Mouse (Mus musculus) small intestine, adult 2 months (tissue): Measurements from ENCODE around the gene Scpep1. TPM values are rescaled to one million over a fixed set of nuclear protein-coding genes. Genes with fewer than 3 reads are reported as not detected.
A peak's percentile ranks its signal among the peaks of the same experiment; 100 is the strongest.

ENCODE experiments used
- H3K27ac ChIP-seq: fragments of 200-500 bp; 2 replicates; pipeline ENCODE4 v1.5.1; 2012; ENCODE audit warnings: low read depth, low read length, control low read depth, inconsistent platforms; ENCODE audit not compliant: insufficient read depth
- H3K27me3 ChIP-seq: fragments of 200-500 bp; 2 replicates; pipeline ENCODE4 v1.6.1; 2012; ENCODE audit warnings: mild to moderate bottlenecking, moderate library complexity, low read length, inconsistent platforms; ENCODE audit not compliant: control insufficient read depth, insufficient read depth
- H3K36me3 ChIP-seq: fragments of 200-500 bp; 2 replicates; pipeline ENCODE4 v1.6.1; 2012; ENCODE audit warnings: mild to moderate bottlenecking, low read length, control low read depth, inconsistent platforms; ENCODE audit not compliant: control insufficient read depth, insufficient read depth
- H3K4me1 ChIP-seq: fragments of 200-500 bp; 2 replicates; pipeline ENCODE4 v1.6.1; 2012; ENCODE audit warnings: low read length, inconsistent platforms, mixed read lengths; ENCODE audit not compliant: control insufficient read depth, insufficient read depth, insufficient read length
- H3K4me3 ChIP-seq: fragments of 200-500 bp; 2 replicates; pipeline ENCODE4 v1.5.1; 2012; ENCODE audit warnings: low read depth, mild to moderate bottlenecking, control low read depth, inconsistent platforms, low read length, moderate library complexity
- CTCF ChIP-seq: fragments of 200-500 bp; IDR thresholded peaks from 2 replicates; pipeline ENCODE4 v1.5.1; 2012; ENCODE audit warnings: low read depth, mild to moderate bottlenecking, control low read depth, inconsistent platforms, low read length, moderate library complexity, mixed read lengths; ENCODE audit not compliant: insufficient replicate concordance, insufficient read length; ENCODE audit errors: extremely low read depth
- POLR2A ChIP-seq: fragments of 200-500 bp; IDR thresholded peaks from 2 replicates; pipeline ENCODE4 v1.6.1; 2012; ENCODE audit warnings: low read depth, mild to moderate bottlenecking, control low read depth, inconsistent platforms, low read length, moderate library complexity
- WGBS: fragments of 180-500 bp; shearing (Covaris S2); methylation state at CpG from one replicate; pipeline ENCODE4 v1.1.7; 2018; 5-methylcytosine and 5-hydroxymethylcytosine counted together
- polyA plus RNA-seq: library from polyadenylated mRNA; depleted of rRNA; stranded (reverse); fragments of >200 nt; gene quantifications from 2 replicates; pipeline ENCODE4 v1.2.3, GENCODE M21; 2012

Scpep1 gene
- polyA plus RNA-seq, 1 experiment, result 31.1 TPM

DNA sequence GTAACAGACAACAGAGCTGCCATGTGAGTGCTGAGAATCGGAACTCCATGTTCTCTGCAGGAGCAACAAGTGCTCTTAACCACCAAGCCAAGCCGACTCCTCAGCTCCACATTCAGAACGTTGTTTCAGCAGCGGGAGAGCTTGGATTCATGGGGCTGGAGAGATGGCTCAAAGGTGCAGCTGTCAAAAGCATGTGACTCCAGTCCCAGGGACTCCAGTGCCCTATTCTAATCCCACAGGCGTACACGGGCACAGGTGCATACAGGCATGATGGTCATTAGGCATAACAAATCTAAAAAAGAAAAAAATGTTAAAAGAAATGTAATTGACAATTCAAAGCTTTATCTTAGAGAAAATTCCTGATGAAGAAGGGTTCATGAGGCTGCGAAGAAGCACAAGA lies 37.9 kb upstream of the Scpep1 start:
- H3K4me3 ChIP-seq, result no peak overlapping the region

DNA sequence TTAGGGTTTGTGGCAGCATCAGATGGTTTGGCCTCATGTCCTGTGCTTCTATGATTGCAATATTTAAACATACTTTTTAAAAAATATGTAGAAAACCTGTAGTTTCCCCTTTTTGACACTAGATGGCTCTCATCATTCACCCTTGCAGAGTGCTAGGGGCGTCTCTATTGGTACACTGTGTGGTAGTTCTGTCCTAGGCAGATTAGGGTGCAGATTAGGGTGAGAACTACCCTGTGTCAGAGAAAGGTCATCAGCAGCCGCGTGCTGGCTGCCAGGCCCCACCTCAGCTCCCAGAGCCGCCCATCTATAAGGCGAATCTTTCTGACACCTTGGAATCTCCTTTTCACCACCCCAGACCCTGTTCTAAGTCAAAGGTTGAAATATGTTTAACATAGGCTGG lies 34.3 kb upstream of the Scpep1 start:
- Histone ChIP-seq H3K27ac (no peak overlapping the region), H3K36me3 (peaks cover 7% of the 10 kb centered on the region), H3K4me3 (no peak overlapping the region), H3K4me1 (peaks cover 2% of the 10 kb centered on the region; the same call in 1 of the 2 replicates), H3K27me3 (no peaks in the 10 kb centered on the region)
- WGBS, result 63% methylated on average over 5 of the region's 5 CpGs
- TF ChIP-seq POLR2A (no peak), CTCF (peak; percentile 36; the same call in 1 of the 2 replicates)

More for the DNA sequence above, 37.9 kb upstream of the Scpep1 start:
- Histone ChIP-seq H3K36me3 (peaks cover 6% of the 10 kb centered on the region), H3K27ac (no peak overlapping the region), H3K27me3 (no peaks in the 10 kb centered on the region), H3K4me1 (peaks cover 6% of the 10 kb centered on the region)
- TF ChIP-seq POLR2A (no peak), CTCF (no peak)
- WGBS, result 48% methylated on average over 7 of the region's 7 CpGs

GRCm38 (mm10) chr11:88988956-88989355 lies 33.7 kb upstream of the Scpep1 start:
- Histone ChIP-seq H3K27me3 (no peaks in the 10 kb centered on the region), H3K36me3 (peaks cover 8% of the 10 kb centered on the region), H3K4me1 (peaks cover 2% of the 10 kb centered on the region; the same call in 1 of the 2 replicates), H3K4me3 (no peak overlapping the region), H3K27ac (no peak overlapping the region)
- 77% methylated on average over 5 of the region's 5 CpGs for WGBS
- TF ChIP-seq POLR2A (no peak), CTCF (no peak)

DNA sequence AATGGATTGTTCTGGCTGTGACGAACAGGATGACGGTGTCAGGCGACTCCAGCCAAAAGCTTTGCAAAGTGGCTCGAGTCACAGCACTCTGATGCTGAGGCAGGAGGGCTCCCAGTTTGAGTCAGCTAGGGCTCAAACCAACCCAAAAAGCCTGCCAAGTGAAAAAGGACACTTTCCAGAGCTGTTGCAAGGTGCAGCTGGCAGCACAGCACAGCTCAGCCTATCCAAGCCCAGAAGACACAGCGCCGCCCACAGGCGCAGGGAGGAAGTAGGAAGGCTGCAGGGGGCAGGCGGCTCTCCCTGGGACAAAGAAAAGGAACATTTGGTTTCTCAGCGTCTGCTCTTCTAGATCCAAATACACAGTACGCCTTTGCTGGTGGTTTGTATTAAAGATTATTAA lies 31.4 kb upstream of the Scpep1 start:
- WGBS, result 92% methylated on average over 10 of the region's 10 CpGs

GRCm38 (mm10) chr11:88981337-88981736 lies 26.1 kb upstream of the Scpep1 start:
- no peaks in the 10 kb centered on the region for H3K27me3 ChIP-seq
- H3K4me1 ChIP-seq, result no peaks in the 10 kb centered on the region
- no peak overlapping the region for H3K4me3 ChIP-seq
- peaks cover 5% of the 10 kb centered on the region for H3K36me3 ChIP-seq
- 85% methylated on average over 8 of the region's 8 CpGs for WGBS
- H3K27ac ChIP-seq, result no peak overlapping the region
- TF ChIP-seq CTCF (no peak), POLR2A (no peak)

More for the DNA sequence above, 31.4 kb upstream of the Scpep1 start:
- Histone ChIP-seq H3K4me1 (peaks cover 2% of the 10 kb centered on the region; the same call in 1 of the 2 replicates), H3K4me3 (no peak overlapping the region), H3K27ac (no peak overlapping the region), H3K27me3 (no peaks in the 10 kb centered on the region), H3K36me3 (peaks cover 10% of the 10 kb centered on the region)
- no peak for TF ChIP-seq POLR2A
- TF ChIP-seq CTCF, result no peak

- no peaks in the 10 kb centered on the region for H3K27me3 ChIP-seq
- TF ChIP-seq CTCF, result no peak
- TF ChIP-seq POLR2A, result no peak
- H3K36me3 ChIP-seq, result peaks cover 2% of the 10 kb centered on the region; the same call in 1 of the 2 replicates
- no peak overlapping the region for H3K4me3 ChIP-seq
- no peak overlapping the region for H3K27ac ChIP-seq
- H3K4me1 ChIP-seq, result no peaks in the 10 kb centered on the region; the same call in 1 of the 2 replicates
- WGBS, result 89% methylated on average over 5 of the region's 5 CpGs
These were observed 21.9 kb upstream of the Scpep1 start for GRCm38 (mm10) chr11:88977188-88977587.

DNA sequence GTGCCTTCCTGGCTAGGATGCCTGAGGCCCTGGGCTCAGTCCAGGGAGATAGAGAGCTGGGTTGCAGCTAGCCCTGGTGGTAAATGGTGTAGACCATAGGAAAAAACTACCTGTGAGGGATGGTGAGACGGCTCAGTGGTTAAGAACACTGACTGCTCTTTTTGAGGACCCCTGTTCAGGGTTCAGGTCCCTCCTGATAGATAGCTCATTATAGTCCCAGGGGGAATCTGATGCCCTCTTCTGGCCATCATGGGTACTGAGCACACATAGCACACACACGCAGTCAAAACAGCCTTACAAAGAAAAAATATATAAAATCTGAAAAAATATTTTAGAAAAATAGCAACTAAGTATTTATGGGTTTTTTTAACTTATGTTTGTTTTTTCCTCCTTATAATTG lies 21.1 kb upstream of the Scpep1 start:
- Histone ChIP-seq H3K36me3 (peaks cover 1% of the 10 kb centered on the region; the same call in 1 of the 2 replicates), H3K27ac (no peak overlapping the region), H3K27me3 (no peaks in the 10 kb centered on the region), H3K4me3 (no peak overlapping the region), H3K4me1 (no peaks in the 10 kb centered on the region; the same call in 1 of the 2 replicates)
- TF ChIP-seq CTCF, result peak; percentile 25; the same call in 1 of the 2 replicates
- TF ChIP-seq POLR2A, result no peak
- 98% methylated on average over 2 of the region's 2 CpGs for WGBS
